Mouse (Mus musculus): Measurements from ENCODE around the gene Rab44. TPM values are rescaled to one million over a fixed set of nuclear protein-coding genes. Genes with fewer than 3 reads are reported as not detected.

Gene Rab44
- polyA plus RNA-seq, 1 experiment from 2014 or later = not detected

- no peak overlapping the region for H3K27ac ChIP-seq (ENCODE audit: low read length)
- no peaks in the 10 kb centered on the region for H3K27me3 ChIP-seq (replicated peaks; ENCODE audit: control insufficient read depth, insufficient read depth, low read length)
- no peak overlapping the region for H3K4me2 ChIP-seq (ENCODE audit: low read length)
- WGBS = 8% methylated on average over 12 of the region's 12 CpGs
- ATAC-seq = no peak
- H3K4me3 ChIP-seq (replicated peaks; ENCODE audit: low read length) = no peak overlapping the region
- H3K9ac ChIP-seq (replicated peaks; ENCODE audit: low read depth, low read length) = no peak overlapping the region
- no peaks in the 10 kb centered on the region for H3K36me3 ChIP-seq (ENCODE audit: control insufficient read depth, insufficient read depth)
- peaks cover 15% of the 10 kb centered on the region for H3K4me1 ChIP-seq (replicated peaks; ENCODE audit: control insufficient read depth, insufficient read depth, low read length)
- no peaks in the 10 kb centered on the region for H3K9me3 ChIP-seq (ENCODE audit: control insufficient read depth, low read length)
Measured at GRCm38 (mm10) chr17:29188989-29189388, 75.0 kb downstream of the Rab44 start.

GRCm38 (mm10) chr17:29195579-29195978, 81.6 kb downstream of the Rab44 start:
- Histone ChIP-seq H3K27ac (ENCODE audit: low read length) (no peak overlapping the region), H3K9ac (replicated peaks; ENCODE audit: low read depth, low read length) (no peak overlapping the region), H3K4me1 (replicated peaks; ENCODE audit: control insufficient read depth, insufficient read depth, low read length) (peaks cover 13% of the 10 kb centered on the region), H3K27me3 (replicated peaks; ENCODE audit: control insufficient read depth, insufficient read depth, low read length) (no peaks in the 10 kb centered on the region), H3K4me2 (ENCODE audit: low read length) (no peak overlapping the region), H3K36me3 (ENCODE audit: control insufficient read depth, insufficient read depth) (no peaks in the 10 kb centered on the region), H3K9me3 (ENCODE audit: control insufficient read depth, low read length) (no peaks in the 10 kb centered on the region), H3K4me3 (replicated peaks; ENCODE audit: low read length) (no peak overlapping the region)
- 18% methylated on average over 4 of the region's 4 CpGs for WGBS
- ATAC-seq = no peak

Other genes with a start within 250 kb of the Rab44 start
- gene 4930539E08Rik, start 198.8 kb upstream of the Rab44 start, polyA plus RNA-seq (2015; fragmentation: Nextera tagmentation; extraction: Ambion mirVana) = 0.53 and 1.8 TPM in 2 replicates
- gene Pxt1, start 170.3 kb upstream of the Rab44 start, polyA plus RNA-seq (2015; fragmentation: Nextera tagmentation; extraction: Ambion mirVana) = not detected in 2 replicates
- 123 and 135 TPM in 2 replicates for gene Kctd20, start 162.2 kb upstream of the Rab44 start, polyA plus RNA-seq (2015; fragmentation: Nextera tagmentation; extraction: Ambion mirVana)
- 129 and 136 TPM in 2 replicates for gene Stk38, start 106.2 kb upstream of the Rab44 start, polyA plus RNA-seq (2015; fragmentation: Nextera tagmentation; extraction: Ambion mirVana)
- gene Srsf3, start 81.5 kb upstream of the Rab44 start, polyA plus RNA-seq (2015; fragmentation: Nextera tagmentation; extraction: Ambion mirVana) = 571 and 653 TPM in 2 replicates
- gene Cdkn1a, start 23.2 kb upstream of the Rab44 start, polyA plus RNA-seq (2015; fragmentation: Nextera tagmentation; extraction: Ambion mirVana) = 37.9 and 52.0 TPM in 2 replicates
- 25.0 and 35.5 TPM in 2 replicates for gene Cpne5, start 124.0 kb downstream of the Rab44 start, polyA plus RNA-seq (2015; fragmentation: Nextera tagmentation; extraction: Ambion mirVana)
- 118 and 125 TPM in 2 replicates for gene Ppil1, start 150.0 kb downstream of the Rab44 start, polyA plus RNA-seq (2015; fragmentation: Nextera tagmentation; extraction: Ambion mirVana)
- 102 and 108 TPM in 2 replicates for gene BC004004, start 154.6 kb downstream of the Rab44 start, polyA plus RNA-seq (2015; fragmentation: Nextera tagmentation; extraction: Ambion mirVana)
- gene Pi16, start 203.5 kb downstream of the Rab44 start, polyA plus RNA-seq (2015; fragmentation: Nextera tagmentation; extraction: Ambion mirVana) = 1.2 and 2.0 TPM in 2 replicates
- gene Mtch1, start 233.8 kb downstream of the Rab44 start, polyA plus RNA-seq (2015; fragmentation: Nextera tagmentation; extraction: Ambion mirVana) = 417 and 434 TPM in 2 replicates
- gene Fgd2, start 246.8 kb downstream of the Rab44 start, polyA plus RNA-seq (2015; fragmentation: Nextera tagmentation; extraction: Ambion mirVana) = 5.5 and 9.7 TPM in 2 replicates

All from forebrain, embryonic 16.5 days (tissue).